Mouse (Mus musculus): ENCODE results near the gene B4galnt1. TPM values are rescaled to one million over a fixed set of nuclear protein-coding genes. Genes with fewer than 3 reads are reported as not detected.

Gene B4galnt1
- total RNA-seq, 2 experiments from 2014 or later: 2.9 to 3.8 TPM

- DNase-seq: no peak
- intact Hi-C loops (cut with DNase I): no loop called here
These were observed 33.5 kb downstream of the B4galnt1 start for GRCm38 (mm10) chr10:127198492-127198891.

GRCm38 (mm10) chr10:127199068-127199467 lies 34.0 kb downstream of the B4galnt1 start:
- intact Hi-C loops (cut with DNase I): no loop called here
- DNase-seq: no peak

GRCm38 (mm10) chr10:127199474-127199873 lies 34.4 kb downstream of the B4galnt1 start:
- intact Hi-C loops (cut with DNase I): no loop called here
- no peak for DNase-seq

DNA sequence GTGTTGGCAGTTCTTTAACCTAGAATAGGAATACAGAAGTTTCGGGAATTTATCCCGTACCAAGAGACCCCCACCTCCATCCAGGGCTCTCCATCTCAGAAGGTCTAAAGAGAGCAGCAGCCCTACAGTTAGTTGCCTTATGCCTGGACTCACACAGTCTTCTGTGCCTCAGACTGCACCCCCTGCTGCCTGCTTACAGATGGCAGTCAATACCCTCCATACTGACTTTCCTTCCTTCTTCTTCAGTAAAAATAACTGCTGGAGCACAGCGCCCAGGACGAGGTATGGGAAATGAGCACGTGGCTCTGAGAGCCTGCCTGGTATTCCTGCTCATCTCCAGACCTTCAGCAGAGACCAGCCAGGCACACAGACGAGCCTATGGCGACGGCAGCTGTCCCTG lies 35.3 kb downstream of the B4galnt1 start:
- intact Hi-C loops (cut with DNase I): no loop called here
- no peak for DNase-seq

DNA sequence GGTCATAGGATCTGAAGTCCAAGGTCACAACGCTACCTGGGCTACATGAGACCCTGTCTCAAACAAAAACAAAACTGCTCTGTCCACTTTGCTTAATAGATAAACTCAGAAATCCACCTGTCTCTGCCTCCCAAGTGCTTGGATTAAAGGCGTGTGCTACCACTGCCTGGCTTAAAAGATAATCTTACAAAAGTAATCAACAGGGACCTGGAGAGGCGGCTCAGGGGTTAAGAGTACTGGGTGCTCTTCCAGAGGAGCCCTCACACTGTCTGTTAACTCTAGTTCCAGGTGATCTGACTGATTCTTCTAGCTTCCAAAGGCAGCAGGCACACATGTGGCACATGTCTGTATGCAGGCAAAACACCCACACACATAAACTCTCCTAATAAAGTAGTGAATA lies 38.1 kb downstream of the B4galnt1 start:
- intact Hi-C loops (cut with DNase I): no loop called here
- DNase-seq: no peak

DNA sequence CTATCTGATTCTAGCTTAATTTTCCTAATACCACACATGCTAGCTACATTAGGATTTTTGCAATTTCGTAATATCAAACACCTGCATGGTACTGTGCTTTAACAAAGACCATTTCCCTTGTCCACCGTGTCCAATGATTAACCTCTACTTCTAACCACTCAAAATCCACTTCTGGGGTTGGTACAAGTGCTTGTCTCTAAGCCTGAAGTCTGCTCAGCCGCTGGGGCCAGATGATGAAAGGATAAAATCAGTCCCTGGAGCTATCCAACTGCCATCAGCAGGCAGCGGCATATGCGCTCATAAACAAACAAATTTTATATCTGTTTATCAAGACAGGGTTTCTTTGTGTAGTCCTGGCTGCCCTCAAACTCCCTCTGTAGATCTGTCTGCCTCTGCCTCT lies 39.6 kb downstream of the B4galnt1 start:
- intact Hi-C loops (cut with DNase I): no loop called here
- no peak for DNase-seq

DNA sequence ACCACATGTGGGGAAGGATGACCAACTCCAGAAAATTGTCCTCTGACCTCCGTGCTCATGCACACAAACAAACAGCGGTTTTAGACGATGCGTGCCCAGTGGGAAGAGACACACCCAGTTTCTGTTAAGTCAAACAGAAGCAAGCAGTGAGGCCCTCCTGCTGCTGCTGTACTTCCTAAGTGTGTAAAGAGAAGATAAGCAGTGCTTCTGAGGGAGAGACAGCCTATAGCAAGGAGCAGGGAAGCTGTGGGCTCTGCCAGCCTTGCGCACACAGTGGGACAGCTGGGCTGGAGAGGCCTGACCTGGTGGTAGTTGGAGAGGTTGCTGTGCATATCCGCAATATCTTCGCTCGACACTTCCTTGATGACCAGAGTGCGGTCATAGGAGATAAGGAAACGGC lies 40.3 kb downstream of the B4galnt1 start:
- no peak for DNase-seq
- intact Hi-C loops (cut with DNase I): no loop called here

DNA sequence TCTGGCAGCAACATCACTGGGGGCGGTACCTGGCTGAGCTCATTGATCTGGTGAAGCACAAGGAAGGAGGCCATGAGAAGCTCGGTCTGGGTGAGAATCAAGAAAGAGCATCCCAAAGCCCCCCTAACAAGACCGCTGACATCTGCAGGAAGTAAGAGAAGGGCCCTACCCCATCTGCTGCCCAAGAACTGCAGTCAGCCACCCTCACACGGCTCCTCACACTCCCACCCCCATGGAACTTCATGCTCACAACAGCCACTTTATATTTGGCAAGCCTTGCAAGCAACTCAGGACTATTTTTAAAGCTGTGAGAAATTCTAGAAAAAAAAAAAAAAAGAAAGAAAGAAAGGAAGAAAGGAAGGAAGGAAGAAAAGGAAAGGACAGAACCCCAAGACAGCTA lies 43.9 kb downstream of the B4galnt1 start:
- DNase-seq: no peak
- intact Hi-C loops (cut with DNase I): no loop called here

DNA sequence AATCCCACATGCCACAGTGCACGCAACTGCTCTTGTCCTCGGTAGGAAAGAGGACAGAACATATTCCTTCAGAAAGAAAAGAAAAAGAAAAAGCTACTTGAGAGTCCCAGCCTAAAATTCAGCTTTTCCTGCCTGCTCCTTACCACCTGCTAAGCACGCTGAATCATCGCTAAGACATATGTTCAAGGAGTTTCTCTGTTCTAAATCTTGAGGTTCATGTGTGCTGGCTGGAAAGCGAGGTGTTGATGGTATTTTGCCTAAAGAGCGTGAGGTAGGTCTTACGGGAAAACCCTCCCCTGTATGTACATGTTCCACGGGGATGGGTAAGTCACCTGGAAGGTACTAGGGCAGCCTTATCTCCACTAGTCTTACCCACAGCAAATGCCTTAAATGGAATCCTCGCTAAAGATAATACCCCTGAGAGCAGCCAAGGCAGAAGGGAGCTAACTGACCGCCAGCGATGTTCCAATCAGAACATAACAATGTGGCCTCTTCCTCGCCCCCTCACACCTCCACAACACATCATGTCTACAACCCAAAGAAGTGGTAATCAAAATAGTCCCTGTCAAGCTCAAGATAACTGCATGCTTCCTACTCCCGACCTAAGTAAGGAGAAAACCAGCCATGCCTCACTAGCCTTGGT lies 45.0 kb downstream of the B4galnt1 start:
- intact Hi-C loops (cut with DNase I): no loop called here
- no peak for DNase-seq

GRCm38 (mm10) chr10:127210961-127211405 lies 46.0 kb downstream of the B4galnt1 start:
- intact Hi-C loops (cut with DNase I): no loop called here
- DNase-seq: peak in 1 of 2 experiments; percentile 49

GRCm38 (mm10) chr10:127211414-127211854 lies 46.4 kb downstream of the B4galnt1 start, which contains the start of gene Pip4k2c:
Gene Pip4k2c, minus strand, starts transcription at chr10:127211585.
- intact Hi-C loops (cut with DNase I): no loop called here

GRCm38 (mm10) chr10:127213272-127213671 lies 48.2 kb downstream of the B4galnt1 start:
- intact Hi-C loops (cut with DNase I): no loop called here

More at GRCm38 (mm10) chr10:127211414-127211854, 46.4 kb downstream of the B4galnt1 start, which contains the start of gene Pip4k2c:
- peak; percentile 89 to 91 for DNase-seq

DNA sequence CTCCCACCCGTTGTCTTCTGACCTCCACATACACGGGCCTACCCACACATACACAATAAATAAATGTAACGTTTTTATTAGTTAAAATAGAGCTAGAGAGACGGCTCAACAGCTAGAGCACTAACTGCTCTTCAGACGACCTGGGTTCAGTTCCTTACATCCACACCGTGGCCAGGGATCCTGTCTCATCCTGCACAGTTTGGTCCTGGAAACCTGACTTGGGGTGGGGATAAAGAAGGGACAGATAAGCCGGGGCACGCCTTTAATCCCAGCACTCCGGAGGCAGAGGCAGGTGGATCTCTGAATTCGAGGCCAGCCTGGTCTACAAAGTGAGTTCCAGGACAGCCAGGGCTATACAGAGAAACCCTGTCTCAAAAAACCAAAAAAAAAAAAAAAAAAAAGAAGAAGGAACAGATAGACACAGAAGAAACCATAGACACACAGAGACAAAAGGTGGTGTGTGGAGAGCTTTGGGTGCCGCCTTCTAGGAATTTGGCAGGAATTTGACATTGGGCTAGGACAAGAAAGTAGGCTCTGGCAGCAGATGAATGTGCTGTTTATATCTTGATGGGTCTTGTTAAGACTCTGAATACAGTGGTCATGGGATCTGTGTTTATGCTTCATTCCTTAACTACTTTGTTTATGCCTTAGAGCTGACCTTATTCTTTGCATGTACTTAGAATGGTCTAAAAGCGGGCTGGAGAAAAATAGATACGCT lies 48.8 kb downstream of the B4galnt1 start:
- DNase-seq: no peak
- intact Hi-C loops (cut with DNase I): no loop called here

More at GRCm38 (mm10) chr10:127213272-127213671, 48.2 kb downstream of the B4galnt1 start:
- no peak for DNase-seq

- intact Hi-C loops (cut with DNase I): no loop called here
These were observed 49.4 kb downstream of the B4galnt1 start for GRCm38 (mm10) chr10:127214422-127214803.

DNA sequence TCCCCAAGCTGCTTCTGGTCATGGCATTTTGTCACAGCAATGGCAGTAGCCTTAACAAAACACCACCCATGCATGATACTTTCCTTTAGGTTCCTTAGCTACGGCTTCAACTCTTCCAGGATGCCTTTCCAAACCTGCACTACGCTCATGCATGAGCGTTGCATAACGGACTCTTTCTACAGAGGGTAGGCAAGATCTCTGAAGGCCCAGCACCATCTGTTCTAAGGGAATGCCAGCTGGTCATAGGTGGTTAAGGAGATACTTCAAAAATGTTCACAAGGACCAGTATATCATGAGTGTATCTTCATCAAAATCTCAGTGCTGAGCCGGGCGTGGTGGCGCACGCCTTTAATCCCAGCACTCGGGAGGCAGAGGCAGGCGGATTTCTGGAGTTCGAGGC lies 51.4 kb downstream of the B4galnt1 start:
- intact Hi-C loops (cut with DNase I): no loop called here

More at GRCm38 (mm10) chr10:127214422-127214803, 49.4 kb downstream of the B4galnt1 start:
- no peak for DNase-seq

GRCm38 (mm10) chr10:127217177-127217576 lies 52.2 kb downstream of the B4galnt1 start:
- intact Hi-C loops (cut with DNase I): no loop called here
- no peak for DNase-seq

More for the DNA sequence above, 51.4 kb downstream of the B4galnt1 start:
- no peak for DNase-seq

- no peak for DNase-seq
- intact Hi-C loops (cut with DNase I): no loop called here
These were observed 53.3 kb downstream of the B4galnt1 start for GRCm38 (mm10) chr10:127218339-127218738.

Other genes with a start within 250 kb of the B4galnt1 start
- gene Ctdsp2, start 186.5 kb upstream of the B4galnt1 start, total RNA-seq (2021): 100 to 1,000 TPM; 104 to 122 TPM
- under 1 TPM; 0.19 to 0.56 TPM for gene Avil, start 164.5 kb upstream of the B4galnt1 start, total RNA-seq (2021)
- 10 to 100 TPM; 49.8 to 60.5 TPM for gene Tsfm, start 134.4 kb upstream of the B4galnt1 start, total RNA-seq (2021)
- 1 to 10 TPM; 5.0 to 6.0 TPM for gene Mettl1, start 123.8 kb upstream of the B4galnt1 start, total RNA-seq (2021)
- under 1 TPM in 1 of 2 experiments, not detected in 1; 0.12 TPM for gene Eef1akmt3, start 123.7 kb upstream of the B4galnt1 start, total RNA-seq (2021)
- gene Cyp27b1, start 117.0 kb upstream of the B4galnt1 start, total RNA-seq (2021): under 1 TPM; 0.27 to 0.50 TPM
- gene March9, start 105.0 kb upstream of the B4galnt1 start, total RNA-seq (2021): 1 to 10 TPM; 1.6 TPM
- 100 to 1,000 TPM in 1 of 2 experiments, 10 to 100 TPM in 1; 92.4 to 113 TPM for gene Cdk4, start 101.7 kb upstream of the B4galnt1 start, total RNA-seq (2021)
- 10 to 100 TPM; 47.3 to 50.0 TPM for gene Tspan31, start 95.0 kb upstream of the B4galnt1 start, total RNA-seq (2021)
- gene Agap2, start 89.9 kb upstream of the B4galnt1 start, total RNA-seq (2021): 10 to 100 TPM; 12.2 to 12.3 TPM
- 10 to 100 TPM; 29.3 to 34.8 TPM for gene Os9, start 44.1 kb upstream of the B4galnt1 start, total RNA-seq (2021)
- gene Slc26a10, start 15.4 kb downstream of the B4galnt1 start, total RNA-seq (2021): 10 to 100 TPM; 45.5 to 66.9 TPM
- 10 to 100 TPM; 17.0 to 17.9 TPM for gene Arhgef25, start 24.9 kb downstream of the B4galnt1 start, total RNA-seq (2021)
- 10 to 100 TPM; 36.1 to 43.4 TPM for gene Dtx3, start 30.5 kb downstream of the B4galnt1 start, total RNA-seq (2021)
- 10 to 100 TPM; 22.8 to 23.1 TPM for gene Pip4k2c, start 46.4 kb downstream of the B4galnt1 start, total RNA-seq (2021)
- under 1 TPM; 0.49 to 0.72 TPM for gene Kif5a, start 98.1 kb downstream of the B4galnt1 start, total RNA-seq (2021)
- 100 to 1,000 TPM; 146 to 151 TPM for gene Dctn2, start 101.1 kb downstream of the B4galnt1 start, total RNA-seq (2021)
- gene Mbd6, start 123.8 kb downstream of the B4galnt1 start, total RNA-seq (2021): 10 to 100 TPM; 29.9 to 32.0 TPM
- gene Mars, start 146.6 kb downstream of the B4galnt1 start, total RNA-seq (2021): 10 to 100 TPM; 39.2 to 45.9 TPM
- 1 to 10 TPM; 3.1 to 4.5 TPM for gene Arhgap9, start 156.7 kb downstream of the B4galnt1 start, total RNA-seq (2021)
- gene Gli1, start 176.7 kb downstream of the B4galnt1 start, total RNA-seq (2021): 1 to 10 TPM; 1.4 to 2.4 TPM
- gene Inhbe, start 189.2 kb downstream of the B4galnt1 start, total RNA-seq (2021): not detected
- not detected for gene Inhbc, start 205.2 kb downstream of the B4galnt1 start, total RNA-seq (2021)
- gene R3hdm2, start 215.1 kb downstream of the B4galnt1 start, total RNA-seq (2021): 100 to 1,000 TPM; 115 to 120 TPM

All from heart, postnatal 14 days (tissue).